Mouse (Mus musculus): ENCODE measurements around the gene Pknox2. TPM values are rescaled to one million over a fixed set of nuclear protein-coding genes. Genes with fewer than 3 reads are reported as not detected.
A peak's percentile ranks its signal among the peaks of the same experiment; 100 is the strongest.

The Pknox2 gene
- polyA plus RNA-seq, 1 experiment from 2014 or later, result 14.5 TPM

GRCm38 (mm10) chr9:37138883-37139282 is 8.3 kb downstream of the Pknox2 start:
- Histone ChIP-seq H3K27me3 (peaks cover 68% of the 10 kb centered on the region), H3K27ac (no peak overlapping the region), H3K9ac (no peak overlapping the region), H3K9me3 (no peaks in the 10 kb centered on the region), H3K4me1 (peaks cover 71% of the 10 kb centered on the region), H3K4me3 (no peak overlapping the region), H3K4me2 (replicated peaks) (no peak overlapping the region), H3K36me3 (no peaks in the 10 kb centered on the region)
- no peak for ATAC-seq (ENCODE audit: low FRiP score, low read depth)
- WGBS, result 14% methylated on average over 4 of the region's 4 CpGs

- no peaks in the 10 kb centered on the region for H3K9me3 ChIP-seq
- no peak overlapping the region for H3K9ac ChIP-seq
- ATAC-seq (ENCODE audit: low FRiP score, low read depth), result no peak
- no peak overlapping the region for H3K4me2 ChIP-seq (replicated peaks)
- H3K27me3 ChIP-seq, result peaks cover 74% of the 10 kb centered on the region
- no peak overlapping the region for H3K4me3 ChIP-seq
- H3K36me3 ChIP-seq, result no peaks in the 10 kb centered on the region
- peaks cover 45% of the 10 kb centered on the region for H3K4me1 ChIP-seq
- 43% methylated on average over 13 of the region's 13 CpGs for WGBS
- no peak overlapping the region for H3K27ac ChIP-seq
Measured at GRCm38 (mm10) chr9:37136340-37136739, 10.9 kb downstream of the Pknox2 start.

GRCm38 (mm10) chr9:37133495-37133894 is 13.7 kb downstream of the Pknox2 start:
- WGBS, result 88% methylated on average over 7 of the region's 7 CpGs
- Histone ChIP-seq H3K9me3 (no peaks in the 10 kb centered on the region), H3K36me3 (no peaks in the 10 kb centered on the region), H3K4me2 (replicated peaks) (no peak overlapping the region), H3K27ac (no peak overlapping the region), H3K27me3 (peaks cover 60% of the 10 kb centered on the region), H3K4me3 (no peak overlapping the region), H3K4me1 (peaks cover 19% of the 10 kb centered on the region), H3K9ac (no peak overlapping the region)
- no peak for ATAC-seq (ENCODE audit: low FRiP score, low read depth)

GRCm38 (mm10) chr9:37129046-37129445 is 18.2 kb downstream of the Pknox2 start:
- Histone ChIP-seq H3K4me1 (peaks cover 12% of the 10 kb centered on the region), H3K27me3 (peaks cover 60% of the 10 kb centered on the region), H3K36me3 (no peaks in the 10 kb centered on the region), H3K9ac (no peak overlapping the region), H3K4me2 (replicated peaks) (no peak overlapping the region), H3K9me3 (no peaks in the 10 kb centered on the region), H3K27ac (no peak overlapping the region), H3K4me3 (no peak overlapping the region)
- ATAC-seq (ENCODE audit: low FRiP score, low read depth), result no peak
- 91% methylated on average over 6 of the region's 6 CpGs for WGBS

GRCm38 (mm10) chr9:37126197-37126596 is 21.0 kb downstream of the Pknox2 start:
- Histone ChIP-seq H3K36me3 (no peaks in the 10 kb centered on the region), H3K4me1 (peaks cover 39% of the 10 kb centered on the region), H3K27ac (no peak overlapping the region), H3K27me3 (peaks cover 50% of the 10 kb centered on the region), H3K9ac (no peak overlapping the region), H3K4me2 (replicated peaks) (no peak overlapping the region), H3K4me3 (no peak overlapping the region), H3K9me3 (no peaks in the 10 kb centered on the region)
- WGBS, result 85% methylated on average over 2 of the region's 2 CpGs
- ATAC-seq (ENCODE audit: low FRiP score, low read depth), result no peak

- H3K4me1 ChIP-seq, result peaks cover 51% of the 10 kb centered on the region
- WGBS, result 84% methylated on average over 8 of the region's 8 CpGs
- H3K9me3 ChIP-seq, result no peaks in the 10 kb centered on the region
- H3K4me3 ChIP-seq, result no peak overlapping the region
- H3K27me3 ChIP-seq, result peaks cover 62% of the 10 kb centered on the region
- no peak for ATAC-seq (ENCODE audit: low FRiP score, low read depth)
- H3K9ac ChIP-seq, result no peak overlapping the region
- no peak overlapping the region for H3K4me2 ChIP-seq (replicated peaks)
- no peak overlapping the region for H3K27ac ChIP-seq
- H3K36me3 ChIP-seq, result no peaks in the 10 kb centered on the region
Measured at GRCm38 (mm10) chr9:37124696-37125480, 22.3 kb downstream of the Pknox2 start.

- Histone ChIP-seq H3K27ac (no peak overlapping the region), H3K4me3 (no peak overlapping the region), H3K9me3 (no peaks in the 10 kb centered on the region), H3K27me3 (peaks cover 71% of the 10 kb centered on the region), H3K4me1 (peaks cover 54% of the 10 kb centered on the region), H3K36me3 (no peaks in the 10 kb centered on the region), H3K9ac (no peak overlapping the region), H3K4me2 (replicated peaks) (peak overlapping the region; percentile 15; the same call in 1 of the 2 replicates)
- peak; percentile 75 for ATAC-seq (ENCODE audit: low FRiP score, low read depth)
- WGBS, result 15% methylated on average over 7 of the region's 7 CpGs
Measured at GRCm38 (mm10) chr9:37123384-37123783, 23.8 kb downstream of the Pknox2 start.

- Histone ChIP-seq H3K4me3 (no peak overlapping the region), H3K4me2 (replicated peaks) (peak overlapping the region; percentile 15; the same call in 1 of the 2 replicates), H3K27me3 (peaks cover 75% of the 10 kb centered on the region), H3K36me3 (no peaks in the 10 kb centered on the region), H3K9ac (no peak overlapping the region), H3K4me1 (peaks cover 54% of the 10 kb centered on the region), H3K27ac (no peak overlapping the region), H3K9me3 (no peaks in the 10 kb centered on the region)
- 39% methylated on average over 6 of the region's 6 CpGs for WGBS
- ATAC-seq (ENCODE audit: low FRiP score, low read depth), result 0 out of 2 replicates have a peak, but pooled peaks have one; percentile 4
Measured at GRCm38 (mm10) chr9:37122971-37123370, 24.2 kb downstream of the Pknox2 start.

GRCm38 (mm10) chr9:37122381-37122780 is 24.8 kb downstream of the Pknox2 start:
- Histone ChIP-seq H3K4me1 (peaks cover 54% of the 10 kb centered on the region), H3K4me2 (replicated peaks) (peak overlapping the region; percentile 19; the same call in 1 of the 2 replicates), H3K27ac (no peak overlapping the region), H3K36me3 (no peaks in the 10 kb centered on the region), H3K9ac (no peak overlapping the region), H3K4me3 (no peak overlapping the region), H3K27me3 (peaks cover 81% of the 10 kb centered on the region), H3K9me3 (no peaks in the 10 kb centered on the region)
- ATAC-seq (ENCODE audit: low FRiP score, low read depth), result no peak
- 9% methylated on average over 1 of the region's 1 CpGs for WGBS

- Histone ChIP-seq H3K9ac (no peak overlapping the region), H3K27ac (0 out of 2 replicates have a peak overlapping the region, but pooled peaks have one; percentile 15), H3K36me3 (no peaks in the 10 kb centered on the region), H3K4me3 (no peak overlapping the region), H3K27me3 (peaks cover 82% of the 10 kb centered on the region), H3K4me2 (replicated peaks) (peak overlapping the region; percentile 19), H3K4me1 (peaks cover 52% of the 10 kb centered on the region), H3K9me3 (no peaks in the 10 kb centered on the region)
- peak; percentile 44; the same call in 1 of the 2 replicates for ATAC-seq (ENCODE audit: low FRiP score, low read depth)
- 5% methylated on average over 4 of the region's 4 CpGs for WGBS
Measured at GRCm38 (mm10) chr9:37121761-37122331, 25.4 kb downstream of the Pknox2 start.

- H3K27ac ChIP-seq, result no peak overlapping the region
Measured at GRCm38 (mm10) chr9:37120801-37121200, 26.4 kb downstream of the Pknox2 start.

GRCm38 (mm10) chr9:37117529-37117928 is 29.7 kb downstream of the Pknox2 start:
- H3K4me3 ChIP-seq, result no peak overlapping the region
- no peak for ATAC-seq (ENCODE audit: low FRiP score, low read depth)
- peaks cover 58% of the 10 kb centered on the region for H3K27me3 ChIP-seq
- H3K36me3 ChIP-seq, result no peaks in the 10 kb centered on the region
- no peak overlapping the region for H3K27ac ChIP-seq
- no peak overlapping the region for H3K4me2 ChIP-seq (replicated peaks)
- no peaks in the 10 kb centered on the region for H3K9me3 ChIP-seq
- 88% methylated on average over 2 of the region's 2 CpGs for WGBS
- H3K9ac ChIP-seq, result no peak overlapping the region
- H3K4me1 ChIP-seq, result peaks cover 61% of the 10 kb centered on the region

More at GRCm38 (mm10) chr9:37120801-37121200, 26.4 kb downstream of the Pknox2 start:
- Histone ChIP-seq H3K4me1 (peaks cover 57% of the 10 kb centered on the region), H3K4me2 (replicated peaks) (no peak overlapping the region), H3K4me3 (no peak overlapping the region), H3K9ac (no peak overlapping the region), H3K9me3 (no peaks in the 10 kb centered on the region), H3K36me3 (no peaks in the 10 kb centered on the region), H3K27me3 (peaks cover 82% of the 10 kb centered on the region)
- WGBS, result 51% methylated on average over 6 of the region's 6 CpGs
- ATAC-seq (ENCODE audit: low FRiP score, low read depth), result no peak
